Mouse (Mus musculus): Measurements from ENCODE around the gene Krt15.

Gene Krt15

DNA sequence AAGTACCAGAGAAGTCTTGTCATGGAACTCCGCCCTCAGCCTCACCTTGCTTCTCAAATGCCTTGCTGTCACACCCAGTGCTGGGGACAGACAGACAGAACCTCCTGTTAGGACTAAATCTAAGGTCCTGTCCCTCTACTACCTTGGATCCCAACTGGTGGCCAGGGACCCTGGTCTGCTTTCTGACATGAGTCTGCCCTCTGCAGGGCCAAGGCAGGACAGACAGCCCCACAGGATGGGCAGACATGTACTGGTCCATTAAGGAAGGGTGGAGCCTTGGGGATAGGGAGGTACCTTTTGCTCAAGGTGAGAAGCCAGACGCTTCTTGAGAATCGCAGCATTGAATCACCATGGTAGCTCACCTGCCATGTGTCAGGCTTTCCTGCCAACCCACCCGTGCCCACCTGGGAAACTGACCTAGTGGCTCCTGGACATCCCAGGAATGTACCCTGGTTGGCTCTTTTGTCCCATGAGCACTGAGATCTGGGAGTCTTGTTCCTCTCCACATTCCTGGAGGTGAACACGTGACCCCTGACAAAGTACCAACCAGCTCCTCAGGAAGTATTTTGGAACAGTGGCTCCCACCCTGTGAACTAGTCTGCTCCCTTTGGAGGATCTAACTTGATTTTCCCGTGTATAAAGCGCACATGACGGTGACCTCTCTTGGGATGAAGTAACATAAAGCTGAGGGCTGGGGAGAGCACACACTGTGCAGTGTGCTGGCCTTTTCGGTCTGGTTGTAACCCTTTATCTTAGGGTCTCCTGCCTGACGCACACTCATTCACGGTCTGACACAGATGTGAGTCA lies 22.6 kb downstream of the Krt15 start:
- H3K27me3 ChIP-seq (ENCODE audit: insufficient read depth, low read length), result no peaks in the 10 kb centered on the region
- peaks cover 9% of the 10 kb centered on the region; the same call in 1 of the 2 replicates for H3K4me1 ChIP-seq (replicated peaks; ENCODE audit: low read depth, low read length)
- H3K4me3 ChIP-seq (replicated peaks; ENCODE audit: low read length), result no peak overlapping the region
- H3K36me3 ChIP-seq (ENCODE audit: insufficient read depth, low read length), result no peaks in the 10 kb centered on the region
- no peak for TF ChIP-seq POU5F1 (IDR thresholded peaks at IDR 0.05; ENCODE audit: borderline replicate concordance, low read length)
- TF ChIP-seq NANOG (IDR thresholded peaks at IDR 0.05; ENCODE audit: borderline replicate concordance, low read length), result no peak
- no peak for TF ChIP-seq CTCF (conservative IDR thresholded peaks at IDR 0.05; ENCODE audit: low read length)
- 0 out of 2 replicates have a peak, but pooled peaks cover 2% of the 10 kb centered on the region for H3K9me3 ChIP-seq (ENCODE audit: low read length)

- Histone ChIP-seq H3K27me3 (ENCODE audit: insufficient read depth, low read length) (peaks cover 9% of the 10 kb centered on the region), H3K4me3 (replicated peaks; ENCODE audit: low read length) (no peak within 1 kb of the TSS), H3K9me3 (ENCODE audit: low read length) (no peaks in the 10 kb centered on the region), H3K4me1 (replicated peaks; ENCODE audit: low read depth, low read length) (no peaks in the 10 kb centered on the region), H3K36me3 (ENCODE audit: insufficient read depth, low read length) (no peaks in the 10 kb centered on the region)
- no peak for TF ChIP-seq POU5F1 (IDR thresholded peaks at IDR 0.05; ENCODE audit: borderline replicate concordance, low read length)
- no peak for TF ChIP-seq NANOG (IDR thresholded peaks at IDR 0.05; ENCODE audit: borderline replicate concordance, low read length)
- no peak for TF ChIP-seq CTCF (conservative IDR thresholded peaks at IDR 0.05; ENCODE audit: low read length)
These were observed 30.1 kb downstream of the Krt15 start, which contains the start of gene Krt36 for GRCm38 (mm10) chr11:100105576-100106122. Gene Krt36 (minus strand): TSS chr11:100105626.

- Histone ChIP-seq H3K4me1 (replicated peaks; ENCODE audit: low read depth, low read length) (no peaks in the 10 kb centered on the region), H3K36me3 (ENCODE audit: insufficient read depth, low read length) (no peaks in the 10 kb centered on the region), H3K27me3 (ENCODE audit: insufficient read depth, low read length) (peaks cover 9% of the 10 kb centered on the region), H3K4me3 (replicated peaks; ENCODE audit: low read length) (no peak overlapping the region), H3K9me3 (ENCODE audit: low read length) (no peaks in the 10 kb centered on the region)
- TF ChIP-seq CTCF (conservative IDR thresholded peaks at IDR 0.05; ENCODE audit: low read length), result no peak
- TF ChIP-seq NANOG (IDR thresholded peaks at IDR 0.05; ENCODE audit: borderline replicate concordance, low read length), result no peak
- no peak for TF ChIP-seq POU5F1 (IDR thresholded peaks at IDR 0.05; ENCODE audit: borderline replicate concordance, low read length)
These were observed 32.9 kb downstream of the Krt15 start for GRCm38 (mm10) chr11:100102693-100103429.

- Histone ChIP-seq H3K4me1 (replicated peaks; ENCODE audit: low read depth, low read length) (no peaks in the 10 kb centered on the region), H3K27me3 (ENCODE audit: insufficient read depth, low read length) (peaks cover 9% of the 10 kb centered on the region), H3K9me3 (ENCODE audit: low read length) (no peaks in the 10 kb centered on the region), H3K4me3 (replicated peaks; ENCODE audit: low read length) (no peak overlapping the region), H3K36me3 (ENCODE audit: insufficient read depth, low read length) (no peaks in the 10 kb centered on the region)
- TF ChIP-seq NANOG (IDR thresholded peaks at IDR 0.05; ENCODE audit: borderline replicate concordance, low read length) (no peak), POU5F1 (IDR thresholded peaks at IDR 0.05; ENCODE audit: borderline replicate concordance, low read length) (no peak), CTCF (conservative IDR thresholded peaks at IDR 0.05; ENCODE audit: low read length) (no peak)
These were observed 35.3 kb downstream of the Krt15 start for GRCm38 (mm10) chr11:100100391-100100790.

DNA sequence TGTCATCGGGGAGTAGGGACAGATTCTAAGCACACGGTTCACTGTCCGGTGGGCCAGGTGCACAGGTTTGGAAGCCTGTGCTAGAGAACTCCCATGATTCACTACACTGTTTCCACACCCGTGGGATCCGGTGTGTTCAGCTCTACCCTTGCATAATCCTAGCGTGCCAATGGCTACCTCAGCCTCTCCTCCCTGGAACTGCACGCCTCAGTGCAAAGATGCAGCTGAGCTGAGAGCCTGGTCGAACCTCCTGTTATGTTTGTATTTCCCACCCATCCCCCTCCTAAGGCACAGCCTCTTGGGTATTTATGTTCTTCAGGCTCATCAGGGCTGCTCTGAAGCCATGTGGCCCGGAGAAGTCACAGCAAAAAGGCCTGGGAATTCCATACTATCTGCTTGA lies 37.9 kb downstream of the Krt15 start:
- Histone ChIP-seq H3K4me1 (replicated peaks; ENCODE audit: low read depth, low read length) (no peaks in the 10 kb centered on the region), H3K36me3 (ENCODE audit: insufficient read depth, low read length) (no peaks in the 10 kb centered on the region), H3K27me3 (ENCODE audit: insufficient read depth, low read length) (peaks cover 3% of the 10 kb centered on the region; the same call in 1 of the 2 replicates), H3K4me3 (replicated peaks; ENCODE audit: low read length) (no peak overlapping the region), H3K9me3 (ENCODE audit: low read length) (no peaks in the 10 kb centered on the region)
- TF ChIP-seq POU5F1 (IDR thresholded peaks at IDR 0.05; ENCODE audit: borderline replicate concordance, low read length) (no peak), NANOG (IDR thresholded peaks at IDR 0.05; ENCODE audit: borderline replicate concordance, low read length) (no peak), CTCF (conservative IDR thresholded peaks at IDR 0.05; ENCODE audit: low read length) (no peak)

DNA sequence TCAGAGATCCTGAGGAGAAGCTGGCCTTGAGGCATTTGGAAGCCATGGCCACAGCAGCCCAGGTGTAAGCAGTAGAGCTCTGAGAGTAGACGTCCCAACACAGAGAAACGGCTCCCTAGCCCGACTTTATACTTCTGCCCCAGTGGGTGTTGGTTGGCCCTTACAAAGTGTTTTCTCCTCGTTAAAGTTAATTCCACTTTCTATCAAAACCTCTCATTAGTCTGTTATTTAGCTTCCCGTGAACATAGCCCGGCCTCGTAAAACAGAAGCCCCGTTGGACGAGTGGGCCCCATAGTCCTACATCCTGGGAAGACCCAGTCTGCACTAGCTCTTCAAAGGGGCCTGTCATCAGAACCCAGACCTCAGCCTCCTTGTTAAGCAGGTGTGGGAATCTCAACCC lies 39.6 kb downstream of the Krt15 start, which contains the start of gene Krt35:
Gene Krt35 (minus strand): TSS at position 101 of the 400 bp plus-strand sequence.
- no peak for TF ChIP-seq POU5F1 (IDR thresholded peaks at IDR 0.05; ENCODE audit: borderline replicate concordance, low read length)
- TF ChIP-seq NANOG (IDR thresholded peaks at IDR 0.05; ENCODE audit: borderline replicate concordance, low read length), result no peak
- no peak for TF ChIP-seq CTCF (conservative IDR thresholded peaks at IDR 0.05; ENCODE audit: low read length)
- Histone ChIP-seq H3K4me3 (replicated peaks; ENCODE audit: low read length) (no peak within 1 kb of the TSS), H3K36me3 (ENCODE audit: insufficient read depth, low read length) (no peaks in the 10 kb centered on the region), H3K9me3 (ENCODE audit: low read length) (peaks cover 1% of the 10 kb centered on the region; the same call in 1 of the 2 replicates), H3K27me3 (ENCODE audit: insufficient read depth, low read length) (0 out of 2 replicates have a peak, but pooled peaks cover 3% of the 10 kb centered on the region), H3K4me1 (replicated peaks; ENCODE audit: low read depth, low read length) (no peaks in the 10 kb centered on the region)

DNA sequence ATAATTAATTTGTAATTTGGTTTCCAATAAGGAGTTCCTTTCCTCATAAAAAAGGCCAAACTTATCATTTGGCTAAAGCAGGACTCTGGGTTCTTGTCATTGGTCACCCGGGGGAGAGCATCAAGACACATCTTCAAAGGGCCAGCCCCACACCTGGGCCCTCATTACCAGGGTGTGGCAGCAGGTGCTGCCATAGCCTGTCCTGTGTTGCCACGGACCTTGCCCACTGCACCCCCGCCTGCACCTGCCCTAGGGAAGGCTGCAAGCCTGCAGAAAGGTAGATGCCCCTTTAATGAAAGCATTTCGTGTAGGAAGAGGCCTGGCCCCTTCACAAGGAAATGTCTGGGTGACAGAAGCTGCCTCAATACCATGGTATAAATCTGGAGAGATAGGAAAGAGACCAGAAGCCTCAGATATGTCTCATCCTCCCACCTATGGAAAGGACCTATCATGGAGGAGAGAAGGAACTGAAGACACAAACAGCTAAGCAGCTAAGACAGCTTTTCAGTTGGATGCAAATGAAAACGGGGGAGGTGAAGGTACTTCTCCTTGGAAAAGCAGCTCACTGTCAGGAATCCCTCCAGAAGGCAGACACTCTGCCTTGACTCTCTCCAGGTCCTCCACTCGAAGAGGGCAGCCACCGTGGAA lies 47.2 kb downstream of the Krt15 start:
- no peak overlapping the region for H3K4me3 ChIP-seq (replicated peaks; ENCODE audit: low read length)
- H3K4me1 ChIP-seq (replicated peaks; ENCODE audit: low read depth, low read length), result no peaks in the 10 kb centered on the region
- H3K27me3 ChIP-seq (ENCODE audit: insufficient read depth, low read length), result 0 out of 2 replicates have a peak, but pooled peaks cover 3% of the 10 kb centered on the region
- peaks cover 19% of the 10 kb centered on the region for H3K9me3 ChIP-seq (ENCODE audit: low read length)
- H3K36me3 ChIP-seq (ENCODE audit: insufficient read depth, low read length), result no peaks in the 10 kb centered on the region
- TF ChIP-seq CTCF (conservative IDR thresholded peaks at IDR 0.05; ENCODE audit: low read length) (no peak), NANOG (IDR thresholded peaks at IDR 0.05; ENCODE audit: borderline replicate concordance, low read length) (no peak), POU5F1 (IDR thresholded peaks at IDR 0.05; ENCODE audit: borderline replicate concordance, low read length) (no peak)

Data from E14TG2a.4 (cell line).